Comparison of ENCODE assay signal across 27 mouse cellular contexts in genomic region chr5:146931422-146931821, GRCm38 (mm10).
"Had no signal": no experiment of that assay in that cellular context is flagged by ENCODE, and none has a peak within 500 bp of the region (broad histone marks: within the 10 kb centered on the region; RNA-seq: fewer than 3 reads in every experiment).

No protein-coding gene starts in this region.

- ATAC-seq: forebrain, embryonic 13.5 days; forebrain, embryonic 14.5 days; forebrain, embryonic 15.5 days; forebrain, embryonic 16.5 days; forebrain, postnatal 0 days had no signal

- H3K36me3 ChIP-seq: embryonic facial prominence, embryonic 10.5 days; embryonic facial prominence, embryonic 12.5 days; embryonic facial prominence, embryonic 13.5 days; embryonic facial prominence, embryonic 15.5 days; forebrain, embryonic 10.5 days; forebrain, embryonic 12.5 days; forebrain, embryonic 15.5 days had no signal

- H3K4me2 ChIP-seq: embryonic facial prominence, embryonic 12.5 days; embryonic facial prominence, embryonic 13.5 days; embryonic facial prominence, embryonic 15.5 days; forebrain, embryonic 12.5 days; forebrain, embryonic 13.5 days; forebrain, embryonic 15.5 days had no signal

- H3K4me1 ChIP-seq: embryonic facial prominence, embryonic 10.5 days; embryonic facial prominence, embryonic 12.5 days; embryonic facial prominence, embryonic 13.5 days; embryonic facial prominence, embryonic 15.5 days; forebrain, embryonic 10.5 days; forebrain, embryonic 12.5 days; forebrain, embryonic 13.5 days; forebrain, embryonic 15.5 days had no signal

- H3K27me3 ChIP-seq: embryonic facial prominence, embryonic 12.5 days; embryonic facial prominence, embryonic 13.5 days; embryonic facial prominence, embryonic 15.5 days; forebrain, embryonic 12.5 days; forebrain, embryonic 13.5 days had no signal

- DNase-seq: cerebellum, adult 9-10 months; cerebellum, adult 9-11 months; cerebellum, postnatal 10 days; cerebellum, postnatal 14 days; cerebellum, postnatal 25 days; cerebellum, postnatal 36 days; embryo, embryonic 11 days; forebrain, postnatal 0 days; gastrocnemius, adult 2 months; gastrocnemius, postnatal 10 days; gastrocnemius, postnatal 14 days; gastrocnemius, postnatal 25 days; gastrocnemius, postnatal 36 days; heart, adult 11 months; heart, adult 18-20 months; heart, adult 2 months had no signal

- H3K9ac ChIP-seq: embryonic facial prominence, embryonic 12.5 days; embryonic facial prominence, embryonic 13.5 days; embryonic facial prominence, embryonic 15.5 days; forebrain, embryonic 12.5 days; forebrain, embryonic 13.5 days; forebrain, embryonic 15.5 days; forebrain, postnatal 0 days had no signal

- H3K9me3 ChIP-seq: embryonic facial prominence, embryonic 10.5 days; embryonic facial prominence, embryonic 12.5 days; embryonic facial prominence, embryonic 13.5 days; embryonic facial prominence, embryonic 15.5 days; forebrain, embryonic 10.5 days; forebrain, embryonic 12.5 days; forebrain, embryonic 13.5 days; forebrain, embryonic 15.5 days had no signal

- H3K27ac ChIP-seq: embryonic facial prominence, embryonic 10.5 days; embryonic facial prominence, embryonic 12.5 days; embryonic facial prominence, embryonic 13.5 days; embryonic facial prominence, embryonic 15.5 days; forebrain, embryonic 10.5 days; forebrain, embryonic 12.5 days; forebrain, embryonic 13.5 days; forebrain, embryonic 15.5 days; gastrocnemius, adult 2 months; heart, adult 2 months had no signal

- H3K4me3 ChIP-seq: embryonic facial prominence, embryonic 10.5 days; embryonic facial prominence, embryonic 12.5 days; embryonic facial prominence, embryonic 13.5 days; embryonic facial prominence, embryonic 15.5 days; erythroblast, embryonic 14.5 days; forebrain, embryonic 10.5 days; forebrain, embryonic 12.5 days; forebrain, embryonic 13.5 days; forebrain, embryonic 15.5 days; gastrocnemius, adult 2 months; heart, adult 2 months had no signal
